Mouse (Mus musculus) embryonic fibroblast, embryonic 13.5 days (primary cell): ENCODE measurements at regions not wholly inside any gene's neighbourhood (a gene's known extent, or its start where the extent isn't known, plus 50 kb on each side); places are given as distances from the start of the nearest gene placed in this dataset.

Source experiments
- H3K27ac ChIP-seq: 2 replicates; pipeline ENCODE4 v1.5.1; 2012; ENCODE audit warnings: low read length, control low read depth, inconsistent platforms; ENCODE audit not compliant: insufficient read depth
- H3K4me1 ChIP-seq: 2 replicates; pipeline ENCODE4 v1.6.1; 2011; ENCODE audit warnings: low read length; ENCODE audit not compliant: control insufficient read depth, insufficient read depth
- H3K4me3 ChIP-seq: 2 replicates; pipeline ENCODE4 v1.5.1; 2011; ENCODE audit warnings: mild to moderate bottlenecking, control low read depth, low read length; ENCODE audit not compliant: insufficient read depth
- CTCF ChIP-seq: IDR thresholded peaks from 2 replicates; pipeline ENCODE4 v1.5.1; 2011; ENCODE audit warnings: mild to moderate bottlenecking, control low read depth, low read length, moderate library complexity, borderline replicate concordance; ENCODE audit not compliant: insufficient read depth
- POLR2A ChIP-seq: IDR thresholded peaks from 2 replicates; pipeline ENCODE4 v1.6.1; 2011; ENCODE audit warnings: low read depth, mild to moderate bottlenecking, control low read depth, low read length, moderate library complexity

- Histone ChIP-seq H3K4me3 (no peak overlapping the region), H3K27ac (no peak overlapping the region), H3K4me1 (no peaks in the 10 kb centered on the region)
- no peak for TF ChIP-seq POLR2A
- TF ChIP-seq CTCF: no peak
Observed at GRCm38 (mm10) chr8:34251934-34252333, 140.4 kb upstream of the Gm10131 start.

DNA sequence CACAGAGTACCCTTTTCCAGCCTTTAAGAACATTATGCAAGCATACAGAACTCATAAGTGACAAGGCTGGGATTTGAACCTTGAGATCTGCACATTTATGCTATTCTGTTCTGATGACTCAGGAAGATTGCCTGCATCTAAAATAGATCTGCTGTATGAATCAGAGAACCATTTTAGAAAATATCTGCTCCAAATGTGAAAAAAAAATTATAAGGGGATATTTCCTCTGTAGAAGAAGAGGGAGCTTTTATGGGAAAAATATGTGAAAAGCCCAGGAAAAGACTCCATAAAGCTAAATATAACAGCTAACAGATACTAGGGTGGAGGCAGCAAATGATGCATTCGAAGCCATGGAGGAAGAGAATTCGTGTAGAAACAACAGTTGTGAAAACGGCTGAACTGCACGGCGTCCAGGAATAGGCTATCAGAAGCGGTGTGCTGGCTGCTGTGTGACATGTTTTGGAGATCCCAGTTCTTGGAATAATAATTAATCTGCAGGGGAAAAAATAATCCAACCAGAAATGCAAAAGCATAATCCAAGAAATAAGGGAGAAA is 127.9 kb upstream of the Gm10131 start:
- Histone ChIP-seq H3K4me3 (no peak overlapping the region), H3K4me1 (no peaks in the 10 kb centered on the region), H3K27ac (no peak overlapping the region)
- TF ChIP-seq CTCF: no peak
- no peak for TF ChIP-seq POLR2A

DNA sequence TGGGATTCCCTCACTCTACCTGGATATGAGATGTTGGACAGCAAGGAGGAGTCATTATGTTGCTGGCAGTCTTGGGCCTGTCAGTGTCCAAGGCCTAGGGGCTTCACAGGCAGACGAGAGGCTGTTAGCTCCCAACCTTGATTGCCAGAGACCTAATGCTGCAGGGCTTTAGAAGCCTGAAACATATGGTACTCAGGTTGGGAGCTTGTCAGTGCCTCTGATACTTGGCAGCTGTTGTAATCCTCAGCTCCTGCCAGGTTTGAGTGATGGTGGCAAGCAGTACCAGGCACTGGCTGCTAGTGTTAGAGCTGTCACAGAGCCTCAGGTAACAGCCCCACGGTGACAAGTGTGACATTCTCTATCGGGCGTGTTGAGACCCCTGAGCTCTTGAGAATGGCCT is 122.2 kb upstream of the Gm10131 start:
- Histone ChIP-seq H3K27ac (no peak overlapping the region), H3K4me1 (no peaks in the 10 kb centered on the region), H3K4me3 (no peak overlapping the region)
- no peak for TF ChIP-seq CTCF
- no peak for TF ChIP-seq POLR2A

DNA sequence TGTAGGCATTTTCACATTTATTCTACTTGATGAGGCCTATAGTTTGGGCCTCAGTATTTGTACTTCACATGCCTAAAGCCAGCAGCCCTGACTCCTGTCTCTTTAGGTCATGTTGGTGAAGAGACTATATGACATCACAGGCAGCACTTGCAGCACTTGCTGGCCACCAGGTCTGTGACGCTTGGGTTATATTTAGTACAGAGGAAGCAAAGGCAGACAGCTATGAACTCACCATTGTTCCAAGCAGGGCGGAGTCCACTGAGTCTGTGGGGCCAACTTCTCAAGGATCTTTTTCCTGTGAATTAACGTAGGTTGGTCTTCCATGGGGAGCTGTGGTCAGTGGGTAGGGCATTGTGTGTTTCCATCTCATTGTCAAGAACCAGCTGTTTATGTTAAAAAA is 117.9 kb upstream of the Gm10131 start:
- Histone ChIP-seq H3K27ac (no peak overlapping the region), H3K4me3 (no peak overlapping the region), H3K4me1 (peaks cover 5% of the 10 kb centered on the region)
- TF ChIP-seq POLR2A (no peak), CTCF (no peak)

DNA sequence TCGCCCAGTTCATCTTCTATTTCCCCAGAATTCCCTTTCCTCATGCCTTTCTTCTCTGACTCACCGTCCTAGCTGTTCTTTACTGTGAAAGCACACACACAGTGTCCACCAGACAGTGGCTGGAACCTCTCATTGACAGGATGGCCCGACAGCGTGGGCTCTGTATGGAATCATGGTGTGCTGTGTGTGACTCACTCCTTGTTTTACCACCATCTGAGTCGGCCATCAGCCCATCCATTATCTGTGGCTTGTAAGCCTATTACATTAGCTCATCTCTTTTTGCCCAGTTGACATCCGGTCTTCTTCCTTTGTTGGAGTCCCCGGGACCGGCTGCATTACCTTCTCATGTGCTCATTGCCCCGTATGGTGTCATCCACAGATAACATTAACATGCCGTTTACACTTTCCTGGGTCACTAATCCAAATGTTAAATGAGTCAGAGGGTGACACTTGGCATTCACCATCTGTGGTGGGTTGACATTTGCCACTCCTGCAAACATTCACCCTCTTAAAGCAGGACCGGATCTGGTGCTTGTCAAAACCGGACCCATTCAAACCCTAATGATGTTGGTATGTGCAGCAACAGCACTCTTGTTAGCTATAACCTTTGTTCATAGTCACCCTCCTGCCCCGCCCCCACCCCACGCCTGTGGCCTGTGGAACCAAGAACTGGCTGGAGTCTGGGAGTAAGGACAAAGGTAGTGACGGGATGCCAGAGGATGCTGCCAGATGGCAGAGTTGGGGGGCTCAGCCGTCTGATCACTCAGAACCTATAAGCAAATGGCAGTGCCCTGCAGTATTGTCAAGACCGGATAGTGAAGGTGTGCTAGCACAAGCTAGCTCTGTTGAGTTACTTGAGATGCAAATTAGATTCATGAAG is 113.7 kb upstream of the Gm10131 start:
- no peak overlapping the region; the same call in 1 of the 2 replicates for H3K27ac ChIP-seq
- TF ChIP-seq POLR2A (no peak), CTCF (no peak)
- H3K4me1 ChIP-seq: peaks cover 6% of the 10 kb centered on the region
- no peak overlapping the region for H3K4me3 ChIP-seq

- no peak for TF ChIP-seq POLR2A
- no peak for TF ChIP-seq CTCF
- Histone ChIP-seq H3K4me3 (no peak overlapping the region), H3K4me1 (peaks cover 6% of the 10 kb centered on the region), H3K27ac (no peak overlapping the region)
Observed at GRCm38 (mm10) chr8:34222187-34222586, 110.7 kb upstream of the Gm10131 start.
